Mouse (Mus musculus): ENCODE measurements around the gene Pkn3.

GRCm38 (mm10) chr2:30120269-30120668 is 42.8 kb downstream of the Pkn3 start:
- TF ChIP-seq POLR2A (IDR thresholded peaks at IDR 0.05; ENCODE audit: low read depth, low read length) (no peak), CTCF (IDR thresholded peaks at IDR 0.05; ENCODE audit: extremely low read depth, insufficient read length, insufficient replicate concordance, low read depth, low read length) (no peak)
